Mouse (Mus musculus): ENCODE data around the gene Ldlrad1.

GRCm38 (mm10) chr4:107254414-107254813, 45.4 kb downstream of the Ldlrad1 start:
- no peak for TF ChIP-seq CTCF (IDR thresholded peaks at IDR 0.05; ENCODE audit: insufficient read depth, low read length)
- no peak for TF ChIP-seq POLR2A (IDR thresholded peaks at IDR 0.05; ENCODE audit: borderline replicate concordance, extremely low read depth, low read depth, low read length)

Measured in lung, adult 2 months (tissue).